Mouse (Mus musculus) adrenal gland, postnatal 36 days (tissue): ENCODE measurements around the gene Cep164. TPM values are rescaled to one million over a fixed set of nuclear protein-coding genes. Genes with fewer than 3 reads are reported as not detected.
A peak's percentile ranks its signal among the peaks of the same experiment; 100 is the strongest.
"Not testable (repeated sequence)": the region's sequence is repeated elsewhere in the genome, so short reads cannot be mapped to it uniquely, and the experiment has no call there.

ENCODE experiments used
- DNase-seq, 2 experiments: peaks; one replicate each; pipeline ENCODE4 v3.0.0; 2021; ENCODE audit warnings: mixed read lengths in 1 of 2
- total RNA-seq, 2 experiments: library from RNA; stranded (reverse); gene quantifications; 2 replicates each; pipeline ENCODE4 v1.2.3; 2021

Gene Cep164
- total RNA-seq, 2 experiments from 2014 or later, result 11.6 to 12.2 TPM

- DNase-seq, result no peak
These were observed 40.1 kb downstream of the Cep164 start for GRCm38 (mm10) chr9:45788405-45788804.

- DNase-seq, result no peak
These were observed 40.9 kb downstream of the Cep164 start for GRCm38 (mm10) chr9:45787547-45787946.

GRCm38 (mm10) chr9:45787071-45787470, 41.4 kb downstream of the Cep164 start:
- no peak for DNase-seq

- no peak for DNase-seq
These were observed 45.0 kb downstream of the Cep164 start for GRCm38 (mm10) chr9:45783249-45784069.

- no peak for DNase-seq
These were observed 49.3 kb downstream of the Cep164 start for GRCm38 (mm10) chr9:45779201-45779600.

- not testable (repeated sequence) for DNase-seq
These were observed 52.3 kb downstream of the Cep164 start for GRCm38 (mm10) chr9:45776176-45776575.

- no peak for DNase-seq
These were observed 54.4 kb downstream of the Cep164 start for GRCm38 (mm10) chr9:45774088-45774487.

- DNase-seq, result peak in 1 of 2 experiments; percentile 28
These were observed 58.9 kb downstream of the Cep164 start for GRCm38 (mm10) chr9:45769596-45769995.

- DNase-seq, result no peak
These were observed 60.1 kb downstream of the Cep164 start for GRCm38 (mm10) chr9:45768421-45768820.

GRCm38 (mm10) chr9:45767155-45767554, 61.3 kb downstream of the Cep164 start:
- DNase-seq, result no peak

- no peak for DNase-seq
These were observed 62.3 kb downstream of the Cep164 start for GRCm38 (mm10) chr9:45766195-45766594.

- peak; percentile 60 for DNase-seq
These were observed 73.9 kb downstream of the Cep164 start for GRCm38 (mm10) chr9:45754452-45755091.

- DNase-seq, result no peak
These were observed 78.6 kb downstream of the Cep164 start for GRCm38 (mm10) chr9:45749917-45750316.

GRCm38 (mm10) chr9:45745451-45745850, 83.0 kb downstream of the Cep164 start:
- DNase-seq, result no peak

GRCm38 (mm10) chr9:45740584-45740980, 87.9 kb downstream of the Cep164 start:
- DNase-seq, result no peak

- peak; percentile 75 to 80 for DNase-seq
These were observed 88.5 kb downstream of the Cep164 start for GRCm38 (mm10) chr9:45739702-45740583.

GRCm38 (mm10) chr9:45739001-45739701, 89.3 kb downstream of the Cep164 start:
- DNase-seq, result peak in 1 of 2 experiments; percentile 1

- no peak for DNase-seq
These were observed 95.2 kb downstream of the Cep164 start for GRCm38 (mm10) chr9:45733246-45733645.

- DNase-seq, result no peak
These were observed 96.6 kb downstream of the Cep164 start for GRCm38 (mm10) chr9:45731851-45732250.

- DNase-seq, result no peak
These were observed 108.5 kb downstream of the Cep164 start for GRCm38 (mm10) chr9:45719997-45720396.
